In the genomic region with DNA sequence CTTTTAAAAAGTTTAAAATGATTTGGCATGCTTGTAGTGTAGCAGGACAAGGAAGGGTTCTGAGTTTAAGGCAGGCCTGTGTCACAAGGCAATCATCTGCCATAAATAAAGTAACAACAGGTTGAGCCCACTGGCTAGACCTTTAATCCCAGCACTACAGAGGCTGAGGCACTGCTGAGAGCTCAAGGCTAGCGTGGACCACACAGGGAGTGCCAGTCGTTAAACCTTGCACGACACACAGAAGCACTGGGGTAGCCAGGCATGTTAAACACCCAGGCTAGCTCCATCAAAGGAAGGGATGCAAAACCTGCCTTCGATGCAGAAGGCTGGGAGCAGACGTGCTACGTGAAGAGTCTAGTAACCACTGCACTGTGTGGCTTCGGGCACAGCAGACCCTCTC, we compare ENCODE assay signal across 29 mouse cellular contexts. TPM values are rescaled to one million over a fixed set of nuclear protein-coding genes. Genes with fewer than 3 reads are reported as not detected.
DNase-seq lines count a peak whose midpoint lies in the region; ATAC-seq and TF ChIP-seq lines count a peak whose summit lies in the region.
"Had no signal": no experiment of that assay in that cellular context is flagged by ENCODE, and none has a peak within 500 bp of the region (broad histone marks: within the 10 kb centered on the region; RNA-seq: fewer than 3 reads in every experiment).

No protein-coding gene starts in this region.

- H3ac ChIP-seq in myocyte (ENCODE audit: control insufficient read depth, insufficient read length): no peak overlapping the region

- no peak for DNase-seq in kidney, postnatal 14 days
- DNase-seq in ES-E14 (ENCODE audit: low read depth, low spot score): no peak
- peak; percentile 45 for DNase-seq in R1 (ENCODE audit: low read depth, low spot score)
- no peak for DNase-seq in testis, postnatal 14 days (ENCODE audit: low spot score)
- no peak for DNase-seq in gastrocnemius, adult 8-10 months (ENCODE audit: low spot score in 2 of 2)
- DNase-seq: adrenal gland, postnatal 25 days; B cell, adult 2 months; cerebellum, adult 11-12 months; cerebellum, postnatal 10 days; forebrain, postnatal 0 days; gastrocnemius, postnatal 14 days; kidney, postnatal 10 days; liver, embryonic 13.5 days; lung, adult 18-20 months; lung, postnatal 4 days; midbrain, embryonic 14.5 days; right cerebral cortex, adult 18-20 months; spleen, adult 18-20 months; thymus, adult 2 months; thymus, postnatal 36 days had no signal

- H3K4me2 ChIP-seq in kidney, embryonic 16.5 days (replicated peaks; ENCODE audit: low read depth, low read length): no peak overlapping the region
- peak overlapping the region; percentile 22 for H3K4me2 ChIP-seq in myocyte (ENCODE audit: low read depth)
- H3K4me2 ChIP-seq: forebrain, embryonic 12.5 days; limb, embryonic 15.5 days; liver, embryonic 13.5 days had no signal

- no peak overlapping the region for H3K9ac ChIP-seq in kidney, embryonic 16.5 days (replicated peaks; ENCODE audit: low read length)
- H3K9ac ChIP-seq in ES-E14 (ENCODE audit: insufficient read depth, low read depth, low read length, poor library complexity, severe bottlenecking): 0 out of 2 replicates have a peak overlapping the region, but pooled peaks have one; percentile 6
- H3K9ac ChIP-seq: forebrain, postnatal 0 days; limb, embryonic 15.5 days; liver, embryonic 13.5 days had no signal

- peaks cover 5% of the 10 kb centered on the region for H3K79me2 ChIP-seq in myocyte (ENCODE audit: control insufficient read depth, insufficient read depth)

- H3K4me3 ChIP-seq in kidney, embryonic 16.5 days (ENCODE audit: low read length): no peak overlapping the region
- H3K4me3 ChIP-seq in ES-E14 (ENCODE audit: insufficient read depth in 1 of 2, low read depth in 1 of 2, low read length in 2 of 2, poor library complexity in 1 of 2, severe bottlenecking in 1 of 2): no peak overlapping the region
- no peak overlapping the region for H3K4me3 ChIP-seq in myocyte
- H3K4me3 ChIP-seq: erythroblast, embryonic 14.5 days; forebrain, embryonic 12.5 days; hindbrain, embryonic 10.5 days; limb, embryonic 15.5 days; liver, embryonic 13.5 days; megakaryocyte, embryonic 14.5 days had no signal

- in situ Hi-C loops in ES-E14 (cut with MboI; ENCODE audit: low sequenced_read_pairs in 2 of 2, unreplicated experiment in 2 of 2): no loop called here

- peaks cover 33% of the 10 kb centered on the region for H3K4me1 ChIP-seq in kidney, embryonic 16.5 days (ENCODE audit: insufficient read depth, low read length)
- peaks cover 2 to 20% of the 10 kb centered on the region in 2 experiments for H3K4me1 ChIP-seq in ES-E14 (ENCODE audit: control insufficient read depth in 2 of 2, insufficient read depth in 2 of 2, low read length in 2 of 2, poor library complexity in 1 of 2)
- H3K4me1 ChIP-seq: limb, embryonic 15.5 days had no signal

- H3K9me3 ChIP-seq in kidney, embryonic 16.5 days (ENCODE audit: low read length): no peaks in the 10 kb centered on the region
- H3K9me3 ChIP-seq in ES-E14 (ENCODE audit: control insufficient read depth, insufficient read depth, low read depth, low read length): no peaks in the 10 kb centered on the region
- H3K9me3 ChIP-seq: forebrain, embryonic 12.5 days; G1E; hindbrain, embryonic 10.5 days; limb, embryonic 15.5 days; liver, embryonic 13.5 days; megakaryocyte, embryonic 14.5 days had no signal

- H3K27me3 ChIP-seq in kidney, embryonic 16.5 days (ENCODE audit: insufficient read depth, low read length): no peaks in the 10 kb centered on the region
- H3K27me3 ChIP-seq in myocyte (ENCODE audit: control insufficient read depth, insufficient read depth, insufficient read length): no peaks in the 10 kb centered on the region
- H3K27me3 ChIP-seq: forebrain, embryonic 12.5 days; limb, embryonic 15.5 days; liver, embryonic 13.5 days; megakaryocyte, embryonic 14.5 days had no signal

- peak; percentile 56; the same call in 1 of the 2 replicates for ATAC-seq in kidney, embryonic 16.5 days (ENCODE audit: low FRiP score, low TSS enrichment)
- ATAC-seq: forebrain, postnatal 0 days; lung, postnatal 0 days had no signal

- 35% methylated on average over 7 of the region's 7 CpGs for WGBS in kidney, embryonic 16.5 days

- no peak overlapping the region for H3K27ac ChIP-seq in kidney, embryonic 16.5 days (ENCODE audit: low read length)
- H3K27ac ChIP-seq in ES-E14 (ENCODE audit: insufficient read depth, low read depth, low read length, poor library complexity, severe bottlenecking): no peak overlapping the region
- H3K27ac ChIP-seq: forebrain, embryonic 12.5 days; hindbrain, embryonic 10.5 days; limb, embryonic 15.5 days; liver, embryonic 13.5 days had no signal

- no peaks in the 10 kb centered on the region for H3K36me3 ChIP-seq in kidney, embryonic 16.5 days (ENCODE audit: insufficient read depth, low read length)
- H3K36me3 ChIP-seq in ES-E14 (ENCODE audit: control insufficient read depth, insufficient read depth, low read length, poor library complexity, severe bottlenecking) (peaks cover 2% of the 10 kb centered on the region; the same call in 1 of the 2 replicates), myocyte (ENCODE audit: control insufficient read depth, insufficient read depth) (no peaks in the 10 kb centered on the region)
- H3K36me3 ChIP-seq: hindbrain, embryonic 10.5 days had no signal

- TF ChIP-seq POLR2A in myocyte (IDR thresholded peaks at IDR 0.05; ENCODE audit: insufficient read length, low read depth): no peak

TF ChIP-seq in ES-E14, 5 proteins besides CTCF, POLR2A, EP300 and RAD21:
- TF ChIP-seq HCFC1 (IDR thresholded peaks at IDR 0.05; ENCODE audit: borderline replicate concordance, insufficient read depth, low read length) (no peak), ZNF384 (IDR thresholded peaks at IDR 0.05; ENCODE audit: low read depth, low read length) (no peak), MAFK (IDR thresholded peaks at IDR 0.05; ENCODE audit: insufficient read depth, low read depth, low read length) (no peak), ZC3H11A (IDR thresholded peaks at IDR 0.05; ENCODE audit: borderline replicate concordance, low read depth, low read length) (no peak), CHD2 (IDR thresholded peaks at IDR 0.05; ENCODE audit: low read depth, low read length) (no peak)

TF ChIP-seq in myocyte, 11 proteins besides CTCF, POLR2A, EP300 and RAD21:
- TF ChIP-seq CEBPB (IDR thresholded peaks at IDR 0.05; ENCODE audit: insufficient read depth, poor library complexity, severe bottlenecking): no peak
- no peak for TF ChIP-seq MAX (IDR thresholded peaks at IDR 0.05; ENCODE audit: low read depth)
- TF ChIP-seq TCF12 (IDR thresholded peaks at IDR 0.05; ENCODE audit: insufficient read depth, poor library complexity, severe bottlenecking): no peak
- no peak for TF ChIP-seq POLR2AphosphoS2 (IDR thresholded peaks at IDR 0.05; ENCODE audit: insufficient read length, low read depth)
- no peak for TF ChIP-seq REST (IDR thresholded peaks at IDR 0.05; ENCODE audit: insufficient read depth, insufficient read length)
- TF ChIP-seq E2F4 (IDR thresholded peaks at IDR 0.05; ENCODE audit: insufficient read depth): no peak

RNA-seq across cellular contexts. Expression of gene Bicral, which starts 14.6 kb away (rescaled TPM):
- polyA plus RNA-seq in kidney, embryonic 16.5 days (2015; fragmentation: Nextera tagmentation; extraction: Ambion mirVana): 3.2 and 3.6 TPM in 2 replicates
- 20.2 and 27.1 TPM in 2 replicates for total RNA-seq in ES-E14 (2012; rRNA removed)
- polyA plus RNA-seq in myocyte (2012; fragmentation: generic; extraction: Trizol): 5.1 TPM
- 10 to 100 TPM; 11.2 to 15.0 (median 12.5) TPM for total RNA-seq in gastrocnemius, adult 8-10 months (2022)

RNA-seq across cellular contexts. Expression of gene Tbcc, which starts 46.8 kb away (rescaled TPM):
- 49.8 and 54.7 TPM in 2 replicates for polyA plus RNA-seq in kidney, embryonic 16.5 days (2015; fragmentation: Nextera tagmentation; extraction: Ambion mirVana)
- total RNA-seq in ES-E14 (2012; rRNA removed): 20.5 and 30.0 TPM in 2 replicates
- 46.1 TPM for polyA plus RNA-seq in myocyte (2012; fragmentation: generic; extraction: Trizol)
- total RNA-seq in gastrocnemius, adult 8-10 months (2022): 1 to 10 TPM; 7.4 to 9.4 (median 7.9) TPM
